Comparison of ENCODE assay signal across 17 mouse cellular contexts in the genomic region with DNA sequence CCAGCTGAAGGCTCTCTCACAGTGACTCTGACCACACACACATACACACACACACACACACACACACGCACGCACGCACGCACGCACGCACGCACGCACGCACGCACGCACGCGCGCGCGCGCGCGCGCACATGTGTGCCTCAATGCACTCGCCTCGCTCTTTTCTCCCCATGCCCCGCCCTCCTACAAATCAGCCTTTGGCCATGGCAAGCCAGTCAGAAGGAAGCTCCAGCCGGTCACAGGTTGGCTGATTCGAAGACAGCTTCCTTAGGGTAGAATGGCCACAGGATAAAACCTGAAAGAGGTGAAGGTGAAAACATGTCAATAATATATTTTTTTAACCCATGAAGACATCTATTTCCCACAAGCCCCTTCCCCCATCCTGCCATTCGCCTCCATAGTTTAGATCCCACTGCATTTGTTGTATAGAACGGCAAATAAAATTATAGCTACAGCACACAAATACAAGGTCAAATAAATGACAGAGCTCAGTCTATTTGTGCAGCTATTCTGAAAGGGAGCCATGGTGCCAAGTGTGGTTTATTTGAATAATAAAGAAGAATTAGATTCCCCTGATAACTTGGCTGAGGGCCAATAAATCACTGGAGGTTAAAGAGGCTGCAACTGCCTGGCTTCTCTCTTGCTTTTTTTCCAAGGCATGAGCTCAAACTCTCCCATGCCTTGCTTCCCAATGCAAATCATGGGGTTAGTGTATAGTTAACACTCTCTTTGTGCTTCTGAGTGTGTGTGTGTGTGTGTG.
DNase-seq lines count a peak whose midpoint lies in the region; ATAC-seq and TF ChIP-seq lines count a peak whose summit lies in the region.
"Had no signal": no experiment of that assay in that cellular context is flagged by ENCODE, and none has a peak within 500 bp of the region (broad histone marks: within the 10 kb centered on the region; RNA-seq: fewer than 3 reads in every experiment).

No protein-coding gene starts in this region.

- peak overlapping the region; percentile 71 for H3K27ac ChIP-seq in hindbrain, embryonic 12.5 days
- no peak overlapping the region for H3K27ac ChIP-seq in hindbrain, embryonic 10.5 days
- no peak overlapping the region for H3K27ac ChIP-seq in hindbrain, postnatal 0 days
- H3K27ac ChIP-seq: embryonic facial prominence, embryonic 12.5 days; limb, embryonic 15.5 days; stomach, embryonic 15.5 days had no signal

- no peak overlapping the region for H3K9ac ChIP-seq in hindbrain, embryonic 12.5 days
- H3K9ac ChIP-seq in hindbrain, postnatal 0 days (replicated peaks; ENCODE audit: low read length), result no peak overlapping the region
- H3K9ac ChIP-seq: embryonic facial prominence, embryonic 12.5 days; limb, embryonic 15.5 days; stomach, embryonic 15.5 days had no signal

- peak; percentile 35; the same call in 1 of the 2 replicates for ATAC-seq in hindbrain, embryonic 12.5 days (ENCODE audit: low FRiP score)
- 0 out of 2 replicates have a peak, but pooled peaks have one; percentile 24 for ATAC-seq in hindbrain, postnatal 0 days

- H3K36me3 ChIP-seq in hindbrain, embryonic 12.5 days, result no peaks in the 10 kb centered on the region
- H3K36me3 ChIP-seq in hindbrain, embryonic 10.5 days, result no peaks in the 10 kb centered on the region
- H3K36me3 ChIP-seq in hindbrain, postnatal 0 days (ENCODE audit: insufficient read depth, low read length), result no peaks in the 10 kb centered on the region
- H3K36me3 ChIP-seq: embryonic facial prominence, embryonic 12.5 days; limb, embryonic 15.5 days; stomach, embryonic 15.5 days had no signal

- no peak for DNase-seq in hindbrain, embryonic 10.5 days (ENCODE audit: low spot score)
- peak; percentile 33 for DNase-seq in retina, postnatal 1 day
- no peak for DNase-seq in retina, embryonic 14.5 days (ENCODE audit: low spot score)
- peak; percentile 64 for DNase-seq in hindbrain, postnatal 0 days (ENCODE audit: low spot score)
- DNase-seq in testis, postnatal 14 days (ENCODE audit: low spot score), result peak; percentile 8
- DNase-seq in gastrocnemius, postnatal 10 days, result no peak
- DNase-seq in gastrocnemius, adult 8-10 months (ENCODE audit: low spot score in 2 of 2), result no peak
- DNase-seq: adrenal gland, postnatal 36 days; cerebellum, adult 18-20 months; heart, adult 18-20 months; heart, postnatal 4 days; kidney, postnatal 14 days had no signal

- no peaks in the 10 kb centered on the region for H3K9me3 ChIP-seq in hindbrain, embryonic 12.5 days (replicated peaks)
- H3K9me3 ChIP-seq in hindbrain, embryonic 10.5 days, result no peaks in the 10 kb centered on the region
- no peaks in the 10 kb centered on the region for H3K9me3 ChIP-seq in hindbrain, postnatal 0 days (ENCODE audit: low read length)
- H3K9me3 ChIP-seq: embryonic facial prominence, embryonic 12.5 days; limb, embryonic 15.5 days; stomach, embryonic 15.5 days had no signal

- no peak overlapping the region for H3K4me2 ChIP-seq in hindbrain, embryonic 12.5 days (replicated peaks)
- H3K4me2 ChIP-seq in hindbrain, postnatal 0 days (ENCODE audit: low read depth, low read length), result no peak overlapping the region
- H3K4me2 ChIP-seq: embryonic facial prominence, embryonic 12.5 days; limb, embryonic 15.5 days; stomach, embryonic 15.5 days had no signal

- TF ChIP-seq CTCF in hindbrain, postnatal 0 days (IDR thresholded peaks at IDR 0.05; ENCODE audit: low read depth), result no peak

- no peak overlapping the region for H3K4me3 ChIP-seq in hindbrain, embryonic 12.5 days
- no peak overlapping the region for H3K4me3 ChIP-seq in hindbrain, embryonic 10.5 days
- no peak overlapping the region for H3K4me3 ChIP-seq in hindbrain, postnatal 0 days (ENCODE audit: low read length)
- H3K4me3 ChIP-seq: embryonic facial prominence, embryonic 12.5 days; limb, embryonic 15.5 days; stomach, embryonic 15.5 days had no signal

- WGBS in hindbrain, embryonic 12.5 days, result 77% methylated on average over 27 of the region's 27 CpGs
- 83% methylated on average over 27 of the region's 27 CpGs for WGBS in hindbrain, embryonic 10.5 days
- WGBS in hindbrain, postnatal 0 days, result 72% methylated on average over 27 of the region's 27 CpGs

- H3K4me1 ChIP-seq in hindbrain, embryonic 12.5 days, result peaks cover 41% of the 10 kb centered on the region
- H3K4me1 ChIP-seq in hindbrain, embryonic 10.5 days (replicated peaks), result peaks cover 34% of the 10 kb centered on the region
- H3K4me1 ChIP-seq in hindbrain, postnatal 0 days (ENCODE audit: insufficient read depth, low read length), result peaks cover 15% of the 10 kb centered on the region; the same call in 1 of the 2 replicates
- H3K4me1 ChIP-seq: stomach, embryonic 15.5 days had no signal

- no peaks in the 10 kb centered on the region for H3K27me3 ChIP-seq in hindbrain, embryonic 12.5 days
- no peaks in the 10 kb centered on the region for H3K27me3 ChIP-seq in hindbrain, embryonic 10.5 days (ENCODE audit: insufficient read depth, poor library complexity, severe bottlenecking)
- H3K27me3 ChIP-seq in hindbrain, postnatal 0 days (ENCODE audit: insufficient read depth, low read length), result no peaks in the 10 kb centered on the region
- H3K27me3 ChIP-seq: CH12.LX; embryonic facial prominence, embryonic 12.5 days; limb, embryonic 15.5 days; stomach, embryonic 15.5 days had no signal

Comparison
In these comparisons a context has a peak if more than half of its experiments do, and no peak if none do; other contexts are left out.
1. DNase-seq: peak in retina, postnatal 1 day (single experiment), hindbrain, postnatal 0 days (single experiment) and testis, postnatal 14 days (single experiment); none in hindbrain, embryonic 10.5 days (single experiment), retina, embryonic 14.5 days (single experiment), gastrocnemius, postnatal 10 days (single experiment) and gastrocnemius, adult 8-10 months (0 of 2).